Mouse (Mus musculus) megakaryocyte-erythroid progenitor cell, adult 5 weeks (primary cell): ENCODE measurements around the gene Kcnj1. TPM values are rescaled to one million over a fixed set of nuclear protein-coding genes. Genes with fewer than 3 reads are reported as not detected.

Experiments used
- polyA plus RNA-seq: library from polyadenylated mRNA; stranded (reverse); fragments of >175 nt; gene quantifications from 2 replicates; pipeline ENCODE4 v1.2.3, GENCODE M21; 2012

Kcnj1 gene
- polyA plus RNA-seq, result not detected in 2 replicates

DNA sequence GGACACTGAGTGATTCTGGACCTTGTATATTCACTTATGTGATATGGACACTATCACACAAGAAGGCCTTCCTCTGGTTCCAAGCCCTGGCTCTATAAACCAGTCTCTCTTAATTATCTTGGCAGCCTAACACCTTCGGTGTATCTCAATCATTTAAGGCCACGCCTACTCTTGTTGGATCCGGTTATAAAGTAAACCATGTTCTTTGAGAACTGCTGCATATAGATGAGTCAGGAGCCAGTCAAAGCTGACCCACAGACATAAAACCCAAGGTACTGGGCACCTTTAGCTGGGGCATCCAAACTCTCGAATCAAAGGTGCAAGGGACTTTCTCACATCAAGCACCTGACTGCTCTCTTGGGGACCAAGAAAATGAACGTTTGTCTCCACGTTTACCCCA is at the start of gene Kcnj1:
Gene Kcnj1, plus strand, starts transcription at position 292 of the 400 bp plus-strand sequence.

GRCm38 (mm10) chr9:32344051-32344450 is 28.2 kb upstream of the Kcnj1 start, which contains the start of gene Kcnj5:
Kcnj5 (minus strand) TSS chr9:32344350.

Other genes starting within 250 kb of the Kcnj1 start
- 0.84 and 1.5 TPM in 2 replicates for gene Kcnj5, start 28.1 kb upstream of the Kcnj1 start, polyA plus RNA-seq
- 32.1 and 42.1 TPM in 2 replicates for gene Fli1, start 170.4 kb downstream of the Kcnj1 start, polyA plus RNA-seq